Mouse (Mus musculus) thymus, adult 2 months (tissue): ENCODE measurements around the gene Cobl. TPM values are rescaled to one million over a fixed set of nuclear protein-coding genes. Genes with fewer than 3 reads are reported as not detected.

Experiments
- DNase-seq: peaks from one replicate; pipeline ENCODE4 v3.0.0; 2021
- H3K27ac ChIP-seq: fragments of 200-500 bp; 2 replicates; pipeline ENCODE4 v1.5.1; 2012; ENCODE audit warnings: low read length, control low read depth; ENCODE audit not compliant: control insufficient read depth, insufficient read depth
- H3K27me3 ChIP-seq: fragments of 200-500 bp; 2 replicates; pipeline ENCODE4 v1.6.1; 2012; ENCODE audit warnings: mild to moderate bottlenecking, low read length, moderate library complexity, mixed read lengths; ENCODE audit not compliant: control insufficient read depth, insufficient read depth
- H3K36me3 ChIP-seq: fragments of 200-500 bp; 2 replicates; pipeline ENCODE4 v1.6.1; 2012; ENCODE audit warnings: mild to moderate bottlenecking, low read length, moderate library complexity; ENCODE audit not compliant: control insufficient read depth, insufficient read depth
- H3K4me1 ChIP-seq: fragments of 200-500 bp; replicated peaks from 2 replicates; pipeline ENCODE4 v1.6.1; 2012; ENCODE audit warnings: low read length; ENCODE audit not compliant: control insufficient read depth, insufficient read depth
- H3K4me3 ChIP-seq: fragments of 200-500 bp; 2 replicates; pipeline ENCODE4 v1.5.1; 2012; ENCODE audit warnings: mild to moderate bottlenecking, low read length, control low read depth, moderate library complexity; ENCODE audit not compliant: control insufficient read depth, insufficient read depth
- CTCF ChIP-seq: fragments of 200-500 bp; IDR thresholded peaks from 2 replicates; pipeline ENCODE4 v1.5.1; 2012; ENCODE audit warnings: mild to moderate bottlenecking, control low read depth, low read length, moderate library complexity, borderline replicate concordance; ENCODE audit not compliant: control insufficient read depth, poor library complexity, insufficient read depth; ENCODE audit errors: extremely low read depth
- POLR2A ChIP-seq: fragments of 200-500 bp; IDR thresholded peaks from 2 replicates; pipeline ENCODE4 v1.6.1; 2012; ENCODE audit warnings: mild to moderate bottlenecking, low read length, control low read depth, moderate library complexity; ENCODE audit not compliant: control insufficient read depth, poor library complexity, insufficient read depth; ENCODE audit errors: extremely low read depth
- WGBS: fragments of 180-500 bp; shearing (Covaris S2); methylation state at CpG from one replicate; pipeline ENCODE4 v1.1.7; 2018; 5-methylcytosine and 5-hydroxymethylcytosine counted together
- polyA plus RNA-seq: library from polyadenylated mRNA; depleted of rRNA; stranded (reverse); fragments of >200 nt; gene quantifications from 2 replicates; pipeline ENCODE4 v1.2.3, GENCODE M21; 2012

Gene Cobl
- polyA plus RNA-seq, 1 experiment: 3.6 TPM

GRCm38 (mm10) chr11:12435018-12435417, 29.7 kb downstream of the Cobl start:
- no peak overlapping the region for H3K4me3 ChIP-seq
- H3K27ac ChIP-seq: no peak overlapping the region

GRCm38 (mm10) chr11:12434597-12434996, 30.2 kb downstream of the Cobl start:
- no peak for DNase-seq
- Histone ChIP-seq H3K27me3 (no peaks in the 10 kb centered on the region), H3K4me3 (no peak overlapping the region), H3K36me3 (no peaks in the 10 kb centered on the region), H3K27ac (no peak overlapping the region), H3K4me1 (no peaks in the 10 kb centered on the region)
- TF ChIP-seq CTCF: no peak
- no peak for TF ChIP-seq POLR2A
- 55% methylated on average over 4 of the region's 4 CpGs for WGBS

More at GRCm38 (mm10) chr11:12435018-12435417, 29.7 kb downstream of the Cobl start:
- no peak for TF ChIP-seq POLR2A
- no peak for TF ChIP-seq CTCF
- Histone ChIP-seq H3K36me3 (no peaks in the 10 kb centered on the region), H3K4me1 (no peaks in the 10 kb centered on the region), H3K27me3 (no peaks in the 10 kb centered on the region)
- no peak for DNase-seq
- 82% methylated on average over 4 of the region's 4 CpGs for WGBS

GRCm38 (mm10) chr11:12431911-12432310, 32.8 kb downstream of the Cobl start:
- H3K36me3 ChIP-seq: no peaks in the 10 kb centered on the region
- no peak for DNase-seq
- no peaks in the 10 kb centered on the region for H3K27me3 ChIP-seq
- H3K4me1 ChIP-seq: no peaks in the 10 kb centered on the region
- TF ChIP-seq POLR2A: no peak
- no peak for TF ChIP-seq CTCF
- 91% methylated on average over 2 of the region's 2 CpGs for WGBS
- no peak overlapping the region for H3K27ac ChIP-seq
- no peak overlapping the region for H3K4me3 ChIP-seq

GRCm38 (mm10) chr11:12430231-12431041, 34.3 kb downstream of the Cobl start:
- H3K4me1 ChIP-seq: no peaks in the 10 kb centered on the region
- WGBS: 50% methylated on average over 4 of the region's 4 CpGs
- H3K4me3 ChIP-seq: no peak overlapping the region
- no peaks in the 10 kb centered on the region for H3K27me3 ChIP-seq
- no peak overlapping the region for H3K27ac ChIP-seq
- no peak for TF ChIP-seq POLR2A
- TF ChIP-seq CTCF: no peak
- DNase-seq: no peak
- no peaks in the 10 kb centered on the region for H3K36me3 ChIP-seq

GRCm38 (mm10) chr11:12426746-12427145, 38.0 kb downstream of the Cobl start:
- H3K27ac ChIP-seq: no peak overlapping the region
- DNase-seq: no peak

GRCm38 (mm10) chr11:12424205-12424604, 40.6 kb downstream of the Cobl start:
- Histone ChIP-seq H3K27ac (no peak overlapping the region), H3K4me1 (no peaks in the 10 kb centered on the region), H3K27me3 (no peaks in the 10 kb centered on the region), H3K36me3 (no peaks in the 10 kb centered on the region), H3K4me3 (no peak overlapping the region)
- no peak for TF ChIP-seq CTCF
- no peak for TF ChIP-seq POLR2A
- DNase-seq: no peak
- WGBS: 94% methylated on average over 2 of the region's 2 CpGs

More at GRCm38 (mm10) chr11:12426746-12427145, 38.0 kb downstream of the Cobl start:
- no peak for TF ChIP-seq POLR2A
- no peak for TF ChIP-seq CTCF
- WGBS: 85% methylated on average over 5 of the region's 5 CpGs
- no peaks in the 10 kb centered on the region for H3K27me3 ChIP-seq
- no peaks in the 10 kb centered on the region for H3K36me3 ChIP-seq
- no peak overlapping the region for H3K4me3 ChIP-seq
- no peaks in the 10 kb centered on the region for H3K4me1 ChIP-seq

GRCm38 (mm10) chr11:12421183-12421582, 43.6 kb downstream of the Cobl start:
- Histone ChIP-seq H3K27ac (no peak overlapping the region), H3K4me1 (no peaks in the 10 kb centered on the region), H3K4me3 (no peak overlapping the region), H3K27me3 (no peaks in the 10 kb centered on the region), H3K36me3 (no peaks in the 10 kb centered on the region)
- no peak for TF ChIP-seq CTCF
- TF ChIP-seq POLR2A: no peak
- DNase-seq: no peak
- 92% methylated on average over 5 of the region's 5 CpGs for WGBS

GRCm38 (mm10) chr11:12420146-12420545, 44.6 kb downstream of the Cobl start:
- 95% methylated on average over 3 of the region's 3 CpGs for WGBS
- Histone ChIP-seq H3K4me3 (no peak overlapping the region), H3K36me3 (no peaks in the 10 kb centered on the region), H3K27me3 (no peaks in the 10 kb centered on the region), H3K4me1 (no peaks in the 10 kb centered on the region), H3K27ac (no peak overlapping the region)
- DNase-seq: no peak
- no peak for TF ChIP-seq POLR2A
- no peak for TF ChIP-seq CTCF
